Mouse (Mus musculus) MEL (cell line): ENCODE measurements around the gene Coq10a.

Experiments
- CHD1 ChIP-seq: IDR thresholded peaks from 2 replicates; pipeline ENCODE4 v1.6.1; 2012; ENCODE audit warnings: low read depth, mild to moderate bottlenecking, inconsistent platforms, low read length, improper control_type of control experiment
- CTCF ChIP-seq, 3 experiments: IDR thresholded peaks in 2 of 3; conservative IDR thresholded peaks in 1 of 3; 2 replicates each; pipeline ENCODE4 v1.5.1; 2011 to 2012; ENCODE audit warnings: low read length in 3 of 3, low read depth in 2 of 3, mild to moderate bottlenecking in 2 of 3, improper control_type of control experiment in 1 of 3, inconsistent platforms in 1 of 3, mixed read lengths in 1 of 3, moderate library complexity in 1 of 3; ENCODE audit not compliant: control insufficient read depth in 1 of 3, insufficient read depth in 1 of 3, poor library complexity in 1 of 3, severe bottlenecking in 1 of 3
- EP300 ChIP-seq, 2 experiments: IDR thresholded peaks; 2 replicates each; pipeline ENCODE4 v1.6.1; 2011; ENCODE audit warnings: improper control_type of control experiment in 2 of 2, low read length in 2 of 2, low read depth in 1 of 2, mild to moderate bottlenecking in 1 of 2
- ETS1 ChIP-seq: IDR thresholded peaks from 2 replicates; pipeline ENCODE4 v1.6.1; 2012; ENCODE audit warnings: low read depth, mild to moderate bottlenecking, inconsistent platforms, low read length, improper control_type of control experiment, moderate library complexity
- GABPA ChIP-seq: IDR thresholded peaks from 2 replicates; pipeline ENCODE4 v1.6.1; 2012; ENCODE audit warnings: low read depth, mild to moderate bottlenecking, inconsistent platforms, low read length, improper control_type of control experiment, moderate library complexity
- POLR2A ChIP-seq, 2 experiments: IDR thresholded peaks; 2 replicates each; pipeline ENCODE4 v1.6.1; 2011 to 2012; ENCODE audit warnings: low read length in 2 of 2, mild to moderate bottlenecking in 2 of 2, control low read depth in 1 of 2, improper control_type of control experiment in 1 of 2, low read depth in 1 of 2, moderate library complexity in 1 of 2; ENCODE audit not compliant: control insufficient read depth in 1 of 2, insufficient read depth in 1 of 2, poor library complexity in 1 of 2
- POLR2AphosphoS5 ChIP-seq: IDR thresholded peaks from 2 replicates; pipeline ENCODE4 v1.6.1; 2012; ENCODE audit warnings: low read depth, borderline replicate concordance, mild to moderate bottlenecking, inconsistent platforms, low read length, moderate library complexity, mixed read lengths
- RCOR1 ChIP-seq: IDR thresholded peaks from 2 replicates; pipeline ENCODE4 v1.6.1; 2012; ENCODE audit warnings: low read depth, mild to moderate bottlenecking, inconsistent platforms, low read length, improper control_type of control experiment
- USF2 ChIP-seq, 2 experiments: IDR thresholded peaks; 2 replicates each; pipeline ENCODE4 v1.6.1; 2011 to 2012; ENCODE audit warnings: improper control_type of control experiment in 2 of 2, low read length in 2 of 2, borderline replicate concordance in 1 of 2, inconsistent platforms in 1 of 2, low read depth in 1 of 2, mild to moderate bottlenecking in 1 of 2; ENCODE audit not compliant: insufficient read depth in 1 of 2

- TF ChIP-seq POLR2A (IDR thresholded peaks at IDR 0.05; ENCODE audit: control insufficient read depth in 1 of 2, insufficient read depth in 1 of 2, low read depth in 1 of 2, low read length in 2 of 2, poor library complexity in 1 of 2) = no peak
- TF ChIP-seq CTCF (IDR thresholded peaks at IDR 0.05 in 2 of 3, conservative IDR thresholded peaks at IDR 0.05 in 1 of 3; ENCODE audit: control insufficient read depth in 1 of 3, insufficient read depth in 1 of 3, low read depth in 2 of 3, low read length in 3 of 3, poor library complexity in 1 of 3, severe bottlenecking in 1 of 3) = no peak
- TF ChIP-seq USF2 (IDR thresholded peaks at IDR 0.05; ENCODE audit: borderline replicate concordance in 1 of 2, insufficient read depth in 1 of 2, low read depth in 1 of 2, low read length in 2 of 2) = no peak
- no peak for TF ChIP-seq GABPA
- no peak for TF ChIP-seq ETS1
- TF ChIP-seq CHD1 = no peak
- TF ChIP-seq POLR2AphosphoS5 = no peak
- TF ChIP-seq EP300 (IDR thresholded peaks at IDR 0.05; ENCODE audit: low read depth in 1 of 2, low read length in 2 of 2) = no peak
- no peak for TF ChIP-seq RCOR1
These were observed 35.1 kb upstream of the Coq10a start for GRCm38 (mm10) chr10:128403931-128404330.
